Mouse (Mus musculus): Measurements from ENCODE around the gene Best1. TPM values are rescaled to one million over a fixed set of nuclear protein-coding genes. Genes with fewer than 3 reads are reported as not detected.

Gene Best1
- 3.8 and 4.2 TPM in 2 replicates for polyA plus RNA-seq (2012; rRNA removed)

DNA sequence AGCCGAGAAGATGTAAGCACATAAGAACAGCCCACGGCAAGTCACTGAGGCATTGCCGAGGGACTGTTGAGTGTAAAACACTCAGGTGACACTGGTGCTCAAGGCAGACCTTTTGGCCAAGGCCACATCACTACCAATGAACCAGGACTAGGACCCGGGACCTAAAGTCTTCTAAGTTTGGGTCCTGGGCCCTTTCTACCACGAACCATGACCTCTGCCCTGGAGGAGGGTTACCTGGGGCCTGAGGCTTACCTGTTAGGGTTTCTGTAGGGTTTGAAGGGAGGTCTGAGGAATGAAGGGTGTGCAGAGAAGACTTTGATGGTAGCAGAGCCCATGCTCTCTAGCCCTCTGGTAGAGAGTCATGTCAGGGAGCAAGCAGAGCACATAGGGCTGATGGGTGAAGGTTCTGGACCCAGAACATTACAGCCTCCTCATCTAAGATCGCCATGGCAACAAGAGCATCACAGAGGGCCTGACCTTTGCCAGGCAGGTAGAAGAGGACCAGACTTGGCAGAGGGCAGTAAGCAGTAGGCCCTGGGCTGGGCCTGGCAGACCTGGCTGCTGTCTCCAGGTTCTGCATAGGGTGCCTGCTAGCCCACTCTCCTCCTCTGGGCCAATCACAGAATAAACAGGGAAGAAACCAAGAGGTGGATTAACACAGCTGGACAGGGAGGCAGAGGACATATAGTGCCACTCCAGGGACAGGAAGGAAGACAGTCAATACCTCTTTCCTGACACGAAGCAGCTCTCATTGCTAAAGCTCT, at the start of gene Best1, which contains the start of gene Rab3il1:
Gene Best1, minus strand, starts transcription at position 428 of the 764 bp plus-strand sequence.
Gene Rab3il1, plus strand, starts transcription at position 464 of the 764 bp plus-strand sequence.
- DNase-seq (ENCODE audit: low spot score): no peak

DNA sequence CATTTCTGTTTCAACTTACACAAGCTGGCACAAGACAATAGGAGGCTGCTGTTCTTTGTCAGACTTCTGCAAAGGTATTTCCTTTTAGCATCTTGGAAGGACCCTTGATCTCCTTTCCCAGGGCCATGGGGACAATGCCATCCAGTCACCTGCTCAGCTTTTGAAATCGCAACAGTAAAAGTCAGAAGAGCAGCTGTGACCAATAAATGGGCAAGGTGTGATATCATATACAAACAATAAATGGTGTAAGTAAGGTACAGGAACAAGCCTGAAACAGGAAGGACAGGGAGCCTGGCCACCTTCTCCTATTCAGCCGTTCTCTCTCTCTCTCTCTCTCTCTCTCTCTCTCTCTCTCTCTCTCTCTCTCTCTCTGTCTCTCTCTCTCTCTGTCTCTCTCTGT, 49.0 kb upstream of the Best1 start:
- no peak for DNase-seq (ENCODE audit: low spot score)

DNA sequence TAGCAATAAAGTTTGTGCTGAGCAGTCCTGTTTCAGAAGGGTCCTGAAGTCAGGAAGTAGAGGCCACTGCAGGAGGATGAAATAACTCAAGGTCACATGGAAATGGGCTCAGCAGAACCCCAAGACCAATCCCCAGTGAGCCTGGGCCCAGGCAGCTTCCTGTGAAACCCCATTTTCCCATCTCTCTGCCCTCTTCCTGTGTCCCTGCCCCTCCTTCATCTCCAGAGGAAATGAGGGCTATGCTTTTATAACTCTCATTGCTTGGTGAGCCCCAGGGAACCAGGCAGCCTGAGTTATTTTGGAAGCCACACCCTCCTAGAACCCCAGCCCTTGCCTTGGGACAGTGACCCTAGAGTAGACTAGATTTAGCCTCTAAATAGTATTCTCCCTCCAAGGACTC, 48.1 kb upstream of the Best1 start:
- DNase-seq (ENCODE audit: low spot score): no peak

DNA sequence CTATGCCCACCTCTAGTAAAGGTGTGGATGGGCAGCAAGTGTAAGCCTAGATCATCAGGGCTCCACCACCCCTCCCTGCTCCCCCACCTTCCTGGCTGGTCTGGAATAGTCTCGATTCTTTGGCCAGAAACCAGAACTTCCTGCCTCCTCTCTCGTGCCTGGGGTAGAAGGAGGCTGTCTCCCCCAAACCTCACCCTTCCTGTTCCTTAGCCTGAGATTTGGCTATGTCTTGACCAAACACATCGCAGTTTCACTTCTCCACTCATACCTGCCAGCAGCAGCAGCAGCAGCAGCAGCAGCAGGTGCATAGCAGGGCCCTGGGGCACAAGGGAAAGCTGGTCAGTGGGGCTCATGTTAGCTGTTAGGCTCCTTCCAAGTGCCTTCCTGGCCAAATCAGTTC, 45.5 kb upstream of the Best1 start:
- DNase-seq (ENCODE audit: low spot score): no peak

DNA sequence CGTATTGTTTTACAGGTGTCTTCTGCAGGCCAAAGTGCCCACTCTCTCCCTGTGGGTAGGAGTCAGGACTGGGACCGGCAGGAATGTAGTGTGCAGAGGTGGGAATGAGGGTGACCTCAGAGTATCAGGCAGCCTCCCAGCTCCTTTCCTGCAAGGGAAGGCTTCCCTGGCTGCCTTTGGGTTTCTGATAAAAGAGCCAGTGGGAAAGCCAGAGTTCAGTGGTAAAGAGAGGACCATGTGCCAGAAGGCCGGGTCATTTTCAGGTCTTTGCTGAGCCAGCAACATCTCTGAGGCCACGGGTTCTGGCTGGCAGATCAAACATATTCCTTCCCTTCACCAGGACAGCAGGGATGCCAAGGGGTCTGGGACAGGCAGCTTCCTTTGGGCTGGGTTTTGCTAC, 44.9 kb upstream of the Best1 start:
- no peak for DNase-seq (ENCODE audit: low spot score)

DNA sequence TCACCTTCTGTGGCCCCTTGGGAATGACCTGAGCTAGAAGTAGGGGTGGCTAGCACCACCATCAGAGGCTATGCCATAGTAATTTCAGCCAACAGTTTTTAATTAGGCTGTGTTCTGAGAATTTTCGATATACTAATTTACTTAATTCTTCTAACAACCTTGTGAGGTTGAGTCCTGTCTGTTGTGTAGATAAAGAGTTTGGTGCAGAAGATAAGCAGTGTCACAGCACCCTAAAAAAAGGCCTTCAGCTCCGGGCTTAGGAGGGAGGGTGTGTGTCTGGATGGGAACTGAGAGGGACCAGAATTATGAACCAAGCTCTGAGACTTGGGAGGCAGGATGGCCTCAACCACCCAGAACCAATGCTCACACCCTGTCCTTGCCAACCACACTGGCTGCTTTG, 44.3 kb upstream of the Best1 start:
- DNase-seq (ENCODE audit: low spot score): no peak

DNA sequence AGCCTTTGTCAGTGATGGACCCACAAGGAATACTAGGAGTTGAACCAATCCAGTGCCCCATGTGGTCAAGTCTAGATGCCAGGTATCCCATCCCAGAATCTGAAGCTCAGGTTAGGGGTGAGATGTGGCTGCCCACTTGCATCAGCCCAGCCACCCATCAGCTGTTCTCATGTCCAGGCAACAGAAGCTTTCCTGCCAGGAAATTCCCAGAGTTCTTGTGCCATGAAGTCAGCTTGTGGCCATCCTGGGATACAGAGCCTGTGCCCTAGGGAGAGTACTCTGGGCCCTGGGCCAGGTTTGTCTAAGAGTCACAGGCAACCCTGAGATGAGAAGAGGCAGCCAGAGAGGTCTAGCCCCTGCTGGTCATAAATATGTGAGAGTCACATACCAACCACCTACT, 42.2 kb upstream of the Best1 start:
- no peak for DNase-seq (ENCODE audit: low spot score)

DNA sequence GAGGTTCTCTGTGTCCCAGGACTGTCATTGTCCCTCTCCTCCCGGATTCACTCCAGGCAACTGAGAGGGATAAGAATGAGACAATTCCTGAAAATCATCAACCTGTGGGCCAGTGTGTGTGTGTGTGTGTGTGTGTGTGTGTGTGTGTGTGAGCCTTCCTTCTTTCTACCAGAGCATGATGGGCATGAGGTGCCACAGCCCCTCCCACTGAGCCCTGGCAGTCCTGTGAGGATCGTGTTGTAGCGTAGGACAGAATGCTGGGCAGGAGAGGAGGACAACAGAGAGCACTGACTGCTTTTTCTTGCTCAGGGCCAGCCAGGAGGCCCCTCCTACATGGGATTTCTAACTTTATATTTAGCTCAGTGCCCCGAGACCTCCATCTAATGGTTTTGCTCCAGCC, 41.4 kb upstream of the Best1 start:
- no peak for DNase-seq (ENCODE audit: low spot score)

DNA sequence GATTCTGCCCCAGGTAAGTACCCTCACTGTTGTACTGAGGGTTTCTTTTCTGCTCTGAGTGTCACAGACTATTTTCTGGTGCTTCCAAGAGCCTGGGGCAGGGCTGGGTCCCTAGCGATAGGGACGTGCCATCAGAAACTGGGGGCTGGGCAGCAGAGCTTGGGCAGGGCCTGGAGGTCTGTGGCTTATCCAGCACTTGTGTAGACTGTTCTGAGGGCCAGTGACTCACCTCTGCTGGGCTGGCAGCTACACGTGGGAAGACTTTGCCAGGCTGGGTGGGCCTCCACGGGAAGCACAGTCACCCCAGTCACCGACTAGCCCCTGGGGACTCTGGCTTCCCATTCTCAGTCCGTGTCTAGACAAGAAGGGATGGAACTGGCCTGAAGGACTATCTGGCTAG, 40.8 kb upstream of the Best1 start:
- DNase-seq (ENCODE audit: low spot score): no peak

DNA sequence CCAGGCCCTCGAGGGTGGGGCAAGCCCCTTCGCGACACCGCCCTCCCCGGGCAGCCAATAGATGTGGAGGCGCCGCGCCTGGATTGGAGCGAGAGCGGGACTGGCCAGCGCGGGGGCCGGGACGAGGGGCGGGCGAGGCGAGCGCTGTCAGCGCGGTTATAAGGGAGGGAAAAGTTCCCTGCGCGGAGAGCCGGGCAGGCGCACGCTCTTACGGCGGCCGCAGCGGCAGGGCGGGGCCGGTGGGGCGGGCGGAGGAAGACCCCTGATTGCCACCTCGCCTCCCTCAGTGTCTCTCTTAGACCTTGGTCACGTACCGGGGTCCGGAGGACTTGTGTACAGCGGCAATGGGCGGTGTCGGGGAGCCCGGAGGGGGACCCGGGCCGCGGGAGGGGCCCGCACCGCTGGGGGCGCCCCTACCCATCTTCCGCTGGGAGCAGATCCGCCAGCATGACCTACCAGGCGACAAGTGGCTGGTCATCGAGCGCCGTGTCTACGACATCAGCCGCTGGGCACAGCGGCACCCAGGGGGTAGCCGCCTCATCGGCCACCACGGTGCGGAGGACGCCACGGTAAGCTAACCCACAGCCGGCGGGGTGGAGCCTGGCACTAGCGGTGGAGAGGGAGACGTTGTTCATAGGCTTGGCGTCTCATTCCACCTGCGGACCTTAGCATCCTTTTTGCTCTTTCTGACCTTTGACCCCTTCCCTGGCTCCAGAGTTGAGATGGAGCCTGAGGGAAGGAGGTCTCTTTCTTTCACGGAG, 40.1 kb upstream of the Best1 start, which contains the start of gene Fads3:
Gene Fads3, plus strand, starts transcription at position 182 of the 761 bp plus-strand sequence.
- DNase-seq (ENCODE audit: low spot score): peak; percentile 73

DNA sequence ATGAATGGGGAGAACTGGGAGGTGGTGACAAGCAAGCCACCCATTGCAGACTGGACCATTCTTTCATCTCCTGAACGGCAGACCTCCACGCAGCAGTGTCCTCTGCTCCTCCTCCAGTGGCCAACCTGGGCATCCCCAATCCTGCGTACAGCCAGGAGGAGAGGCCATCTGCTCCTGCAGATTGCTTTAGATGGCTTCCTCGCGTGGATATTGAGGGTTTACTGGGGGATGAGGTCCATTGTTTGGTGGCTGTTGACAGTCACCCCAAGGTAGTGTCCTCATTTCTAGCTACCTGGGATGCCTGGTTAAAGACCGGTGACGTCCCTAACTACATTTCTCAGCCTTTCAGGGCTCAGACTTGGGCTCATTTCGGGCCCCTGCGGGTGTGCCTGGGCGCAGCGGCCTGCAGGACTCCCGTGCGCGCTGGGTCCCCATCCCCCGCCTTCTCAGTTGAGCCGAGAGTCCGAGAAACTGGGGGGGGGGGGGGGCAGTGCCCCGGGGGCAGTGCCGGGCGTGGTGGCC, 39.5 kb upstream of the Best1 start:
- DNase-seq (ENCODE audit: low spot score): no peak

DNA sequence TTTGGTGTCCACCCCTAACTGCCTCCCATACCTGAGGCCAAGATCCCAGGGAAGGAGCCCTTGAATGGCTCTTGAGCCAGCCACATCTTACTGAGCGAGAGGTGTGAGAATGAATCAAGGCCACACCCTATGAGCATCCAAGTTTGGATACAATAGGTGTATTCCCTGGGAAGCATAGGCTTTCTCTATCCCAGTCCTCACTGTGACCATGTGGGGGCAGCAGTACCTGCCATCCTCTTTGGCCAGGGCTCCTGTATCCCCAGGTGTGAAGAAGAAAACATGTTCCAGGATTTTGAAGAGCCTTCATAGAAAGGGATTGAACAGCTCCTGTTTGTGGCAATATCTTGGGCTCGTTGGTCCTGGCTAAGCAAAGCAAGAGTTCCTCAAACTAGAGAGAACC, 38.2 kb upstream of the Best1 start:
- no peak for DNase-seq (ENCODE audit: low spot score)

DNA sequence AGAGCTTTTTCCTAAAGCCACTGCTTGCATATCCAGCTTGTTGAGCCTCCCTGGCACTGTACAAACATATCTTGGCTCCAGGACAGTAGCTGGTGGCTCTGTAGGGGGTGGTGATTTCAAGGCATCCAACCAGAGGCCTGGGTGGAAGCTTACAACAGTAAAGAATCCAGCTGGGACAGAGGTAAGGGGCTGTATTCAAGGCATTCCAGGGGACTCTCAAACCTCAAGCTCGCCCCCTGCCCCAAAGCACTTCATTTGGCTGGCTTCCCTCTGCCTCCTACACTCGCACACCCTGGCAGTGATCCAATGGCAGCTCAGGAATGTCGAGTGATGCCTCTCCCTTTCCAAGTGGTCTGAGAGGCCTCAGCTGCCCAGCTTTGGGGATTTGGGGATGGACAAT, 37.5 kb upstream of the Best1 start:
- DNase-seq (ENCODE audit: low spot score): no peak

DNA sequence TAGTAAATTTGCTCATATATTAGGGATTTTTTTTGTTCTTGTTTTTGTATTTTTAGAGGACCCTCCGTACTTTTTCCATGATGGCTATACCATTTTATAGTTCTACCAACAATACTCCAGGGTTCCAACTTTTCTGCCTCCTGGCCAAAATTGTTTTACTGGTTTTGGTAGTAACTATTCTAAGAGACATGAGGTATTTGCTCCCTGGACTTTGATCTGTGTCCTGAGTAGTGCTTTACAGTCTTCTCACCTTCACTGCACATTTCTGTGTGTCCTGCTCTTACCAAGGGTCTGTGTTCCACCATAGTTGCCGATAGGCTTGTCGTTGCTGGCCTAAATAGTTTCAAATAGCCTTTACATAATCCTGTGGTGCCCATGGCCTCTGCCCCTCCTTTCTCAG, 36.9 kb upstream of the Best1 start:
- no peak for DNase-seq (ENCODE audit: low spot score)

DNA sequence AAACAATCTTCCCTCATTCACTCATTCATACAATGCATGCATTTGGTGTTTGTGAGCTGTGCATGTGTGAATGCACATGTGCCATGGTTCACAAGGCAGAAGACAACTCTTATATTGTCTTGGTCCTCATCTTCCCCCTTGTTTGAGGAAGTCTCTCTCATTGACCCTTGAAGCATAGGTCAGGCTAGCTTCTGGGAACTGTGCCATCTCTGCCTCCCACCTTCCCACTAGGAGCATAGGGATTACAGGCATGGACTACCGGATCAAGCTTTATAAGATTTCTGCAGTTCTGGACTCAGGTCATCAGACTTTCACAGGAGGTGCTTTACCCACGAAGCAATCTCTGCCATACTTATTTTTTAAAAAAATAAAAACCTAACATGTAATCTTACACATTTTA, 36.1 kb upstream of the Best1 start:
- no peak for DNase-seq (ENCODE audit: low spot score)

DNA sequence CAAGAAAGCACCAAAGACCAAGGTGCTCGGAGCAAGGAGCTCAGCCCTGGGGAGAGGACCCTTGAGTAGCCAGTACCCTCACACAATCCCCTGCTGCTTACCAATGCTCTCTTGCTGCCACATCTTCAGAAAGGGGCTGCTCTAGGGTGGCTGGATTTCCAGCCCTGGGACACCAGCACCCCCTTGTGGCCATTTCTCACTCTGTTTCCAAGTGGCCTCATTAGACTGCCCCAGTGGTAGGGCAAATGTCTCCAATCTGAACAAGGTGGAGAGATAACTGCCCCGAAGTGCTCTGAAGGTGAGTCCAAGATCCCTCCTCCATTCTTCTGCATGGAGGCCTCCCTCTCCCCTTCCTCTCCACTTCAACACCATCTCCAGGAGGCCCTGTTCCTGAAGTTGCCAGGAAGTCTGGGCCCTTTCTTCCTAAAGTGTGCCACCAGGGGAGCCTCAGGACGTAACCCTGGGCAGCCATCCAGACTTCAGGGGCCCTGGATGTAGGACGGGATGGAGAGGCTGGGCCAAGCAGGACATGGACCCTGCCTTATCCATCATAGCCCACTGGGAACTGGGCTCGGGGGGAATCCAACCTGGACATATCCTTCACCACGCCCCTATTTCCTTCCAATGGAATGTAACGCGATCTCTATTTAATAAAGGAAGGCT, 33.5 kb upstream of the Best1 start:
- DNase-seq (ENCODE audit: low spot score): no peak

DNA sequence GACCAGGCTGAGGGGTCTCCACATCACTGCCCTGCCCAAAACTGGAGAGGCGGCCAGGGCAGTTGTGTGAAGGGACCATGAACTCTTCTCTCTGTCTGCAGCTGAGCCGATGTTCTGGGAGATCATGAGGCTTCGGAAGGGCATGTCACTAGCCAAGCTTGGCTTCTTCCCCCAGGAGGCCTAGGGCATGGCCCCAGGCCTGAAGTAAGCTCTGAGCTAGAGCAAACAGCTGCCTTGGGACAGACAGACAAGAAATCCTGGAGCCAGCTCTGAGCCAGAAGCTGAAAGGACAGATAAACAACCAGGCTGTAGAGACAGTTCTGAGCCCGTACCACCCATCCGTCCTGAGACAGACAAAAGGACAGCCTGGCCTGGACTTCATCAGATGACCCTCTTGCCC, 32.9 kb upstream of the Best1 start:
- no peak for DNase-seq (ENCODE audit: low spot score)

DNA sequence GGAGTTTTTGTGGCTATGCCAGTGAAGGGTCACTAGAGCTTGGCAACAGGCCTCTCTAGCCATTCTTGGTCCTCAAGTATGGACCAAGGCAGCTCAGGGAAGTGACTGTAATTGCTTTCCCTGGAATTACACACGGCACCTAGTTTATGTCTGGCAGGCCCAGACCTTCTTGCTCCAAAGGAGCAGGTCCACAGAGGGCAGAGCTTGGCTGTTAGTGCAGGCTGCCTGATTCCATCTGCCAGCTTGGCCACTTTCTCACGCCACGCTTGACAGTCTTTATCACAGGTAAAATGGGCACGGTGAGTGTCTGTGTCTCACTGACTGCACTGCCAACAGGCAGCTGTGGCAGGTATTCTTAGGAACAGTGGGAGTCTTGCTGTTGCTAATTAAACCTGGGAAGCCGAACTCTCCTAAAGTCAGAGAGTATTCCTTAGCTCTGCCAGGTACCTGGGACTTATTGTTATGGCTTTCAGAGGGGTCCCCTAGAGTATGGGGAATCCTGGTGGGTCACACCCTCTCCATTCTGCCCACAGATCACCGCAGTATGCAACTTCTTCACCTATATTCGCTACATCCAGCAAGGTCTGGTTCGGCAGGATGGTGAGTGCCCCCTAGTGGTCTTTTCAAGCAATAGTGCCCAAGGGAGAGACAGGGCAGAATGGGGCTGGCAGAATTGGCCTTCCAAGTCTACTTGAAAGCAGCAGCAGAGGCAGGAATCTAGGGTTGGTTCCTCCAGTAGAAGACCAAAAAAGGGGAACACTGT, 32.0 kb upstream of the Best1 start:
- no peak for DNase-seq (ENCODE audit: low spot score)

DNA sequence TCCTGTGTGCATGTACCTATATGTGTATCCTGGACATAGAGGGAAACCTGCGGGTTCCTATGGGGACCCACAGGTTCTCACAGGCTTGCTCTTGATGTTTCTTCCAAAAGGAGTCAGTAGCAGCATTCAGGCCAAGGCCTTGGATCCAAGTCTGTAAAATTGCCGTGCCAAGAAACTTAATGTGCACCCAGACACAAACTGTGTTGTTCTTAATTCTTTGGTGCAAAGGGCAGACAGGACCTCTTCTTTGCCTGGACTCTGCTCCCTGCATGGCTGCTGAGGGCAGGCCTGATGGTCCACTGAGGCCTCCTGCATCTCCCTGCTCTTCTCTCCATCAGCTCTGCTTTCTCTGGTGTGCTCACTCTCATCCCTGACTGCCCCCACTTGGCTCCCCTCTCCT, 28.3 kb upstream of the Best1 start:
- DNase-seq (ENCODE audit: low spot score): no peak

DNA sequence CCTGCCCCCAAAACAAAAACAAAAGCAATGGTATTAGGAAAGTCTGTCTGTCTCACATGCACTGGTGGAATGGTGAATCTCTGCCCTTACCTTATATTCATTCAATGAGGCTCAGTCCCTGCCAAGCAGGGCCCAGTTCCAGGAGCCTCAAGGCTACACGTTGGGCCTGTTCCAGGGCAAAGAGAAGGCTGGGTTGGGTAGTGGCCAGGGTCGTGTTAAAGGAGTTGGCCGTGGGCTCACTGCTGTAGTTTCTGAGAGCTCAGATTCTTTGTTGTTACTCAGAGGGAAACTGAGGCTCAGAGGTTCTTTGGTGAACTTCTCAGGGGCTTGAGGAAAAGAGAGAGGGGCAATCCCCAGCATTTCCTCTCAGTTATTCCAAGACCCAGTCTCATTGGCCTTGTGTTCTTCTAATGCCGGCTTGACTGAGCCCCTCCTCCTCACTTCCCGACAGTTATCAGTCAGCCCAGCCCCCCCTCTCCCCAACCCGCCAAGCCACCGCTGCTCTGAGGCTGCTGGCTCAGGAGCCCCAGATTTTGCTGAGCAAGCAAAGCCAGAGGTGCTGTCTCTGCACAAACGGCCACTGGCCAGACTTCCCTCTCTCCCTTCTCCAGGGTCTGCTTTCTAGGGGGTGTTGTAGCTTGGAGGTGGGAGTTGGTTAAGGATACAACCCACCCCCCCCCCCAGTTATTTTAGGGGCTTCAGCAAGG, 23.9 kb upstream of the Best1 start:
- DNase-seq (ENCODE audit: low spot score): no peak

DNA sequence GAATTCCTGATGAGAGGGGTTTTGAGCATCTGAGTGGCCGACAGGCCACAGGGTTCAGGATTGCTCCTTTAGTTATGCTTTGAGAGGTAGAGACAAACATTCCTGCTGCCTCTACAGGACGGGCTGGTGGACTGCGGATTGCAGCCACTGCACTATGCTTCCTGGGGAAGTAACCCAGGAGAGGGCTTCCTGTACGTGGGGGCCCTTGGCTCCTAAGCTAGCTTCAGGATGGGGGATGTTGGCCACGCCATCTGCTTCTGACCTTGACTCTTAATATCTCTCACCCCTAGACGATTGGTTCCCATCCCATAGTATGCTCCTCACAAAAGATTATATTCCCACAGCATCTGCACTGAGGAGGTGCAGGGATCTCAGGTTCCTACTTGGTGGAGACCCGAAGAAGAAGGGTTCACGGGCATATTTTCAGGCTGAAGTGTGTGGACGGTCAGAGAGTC, 21.9 kb upstream of the Best1 start:
- DNase-seq (ENCODE audit: low spot score): no peak

All from urinary bladder, adult 2 months (tissue).